Mouse (Mus musculus): ENCODE results near the gene Isy1. TPM values are rescaled to one million over a fixed set of nuclear protein-coding genes. Genes with fewer than 3 reads are reported as not detected.

Gene Isy1
- total RNA-seq, 2 experiments from 2014 or later, result 23.4 to 24.5 TPM

- DNase-seq, result no peak
Measured at GRCm38 (mm10) chr6:87849780-87850154, 11.2 kb upstream of the Isy1 start.

GRCm38 (mm10) chr6:87846813-87847212 lies 8.2 kb upstream of the Isy1 start:
- DNase-seq, result no peak

- DNase-seq, result no peak
Measured at GRCm38 (mm10) chr6:87845031-87845695, 6.6 kb upstream of the Isy1 start.

DNA sequence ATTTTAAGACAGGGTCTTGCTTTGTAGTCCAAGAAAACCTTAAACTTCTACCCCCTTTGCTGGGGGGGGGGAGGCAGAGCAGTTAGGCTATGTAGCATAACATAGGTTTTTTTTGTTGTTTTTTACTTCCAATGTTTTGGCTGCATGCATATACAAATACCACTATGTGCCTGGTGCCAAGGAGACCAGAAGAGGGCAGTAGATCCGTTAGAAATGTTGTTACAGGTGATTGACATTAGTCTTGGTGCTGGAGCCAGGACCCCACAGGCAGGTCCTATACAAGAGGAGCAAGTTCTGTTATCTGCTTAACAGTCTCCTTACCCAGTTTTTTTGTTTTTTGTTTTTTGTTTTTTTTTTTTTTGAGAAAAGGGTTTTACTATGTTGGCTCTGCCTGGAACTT lies 3.7 kb upstream of the Isy1 start:
- no peak for DNase-seq

- no peak for DNase-seq
Measured at GRCm38 (mm10) chr6:87841635-87842034, 3.0 kb upstream of the Isy1 start.

GRCm38 (mm10) chr6:87839797-87840341 lies 1.3 kb upstream of the Isy1 start:
- DNase-seq, result no peak

DNA sequence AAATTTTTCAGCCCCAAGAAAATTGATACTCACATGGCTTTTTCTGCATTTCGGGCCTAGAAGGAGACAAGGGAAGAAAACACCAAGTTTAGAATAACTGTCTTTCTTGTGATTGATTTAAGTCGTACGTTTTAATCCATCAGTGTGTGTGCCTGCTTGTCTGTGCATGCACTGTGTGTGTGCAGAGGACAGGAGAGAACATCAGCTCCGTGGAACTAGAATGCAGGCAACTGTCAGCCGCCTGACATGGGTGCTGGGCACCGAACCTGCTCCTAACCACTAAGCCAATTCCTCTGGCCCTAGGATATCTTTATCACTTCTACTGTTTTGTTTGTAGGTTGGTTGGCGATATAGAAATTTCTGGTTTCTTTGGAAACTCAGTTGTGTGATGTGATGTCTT lies 2.9 kb downstream of the Isy1 start, which contains the start of gene Gm45140:
Gene Gm45140 (minus strand): TSS at position 101 of the 400 bp plus-strand sequence.
- no peak for DNase-seq

- DNase-seq, result no peak
Measured at GRCm38 (mm10) chr6:87820366-87820765, 18.2 kb downstream of the Isy1 start.

GRCm38 (mm10) chr6:87814486-87814885 lies 24.1 kb downstream of the Isy1 start:
- DNase-seq, result no peak

GRCm38 (mm10) chr6:87812656-87813055 lies 25.9 kb downstream of the Isy1 start:
- DNase-seq, result no peak

DNA sequence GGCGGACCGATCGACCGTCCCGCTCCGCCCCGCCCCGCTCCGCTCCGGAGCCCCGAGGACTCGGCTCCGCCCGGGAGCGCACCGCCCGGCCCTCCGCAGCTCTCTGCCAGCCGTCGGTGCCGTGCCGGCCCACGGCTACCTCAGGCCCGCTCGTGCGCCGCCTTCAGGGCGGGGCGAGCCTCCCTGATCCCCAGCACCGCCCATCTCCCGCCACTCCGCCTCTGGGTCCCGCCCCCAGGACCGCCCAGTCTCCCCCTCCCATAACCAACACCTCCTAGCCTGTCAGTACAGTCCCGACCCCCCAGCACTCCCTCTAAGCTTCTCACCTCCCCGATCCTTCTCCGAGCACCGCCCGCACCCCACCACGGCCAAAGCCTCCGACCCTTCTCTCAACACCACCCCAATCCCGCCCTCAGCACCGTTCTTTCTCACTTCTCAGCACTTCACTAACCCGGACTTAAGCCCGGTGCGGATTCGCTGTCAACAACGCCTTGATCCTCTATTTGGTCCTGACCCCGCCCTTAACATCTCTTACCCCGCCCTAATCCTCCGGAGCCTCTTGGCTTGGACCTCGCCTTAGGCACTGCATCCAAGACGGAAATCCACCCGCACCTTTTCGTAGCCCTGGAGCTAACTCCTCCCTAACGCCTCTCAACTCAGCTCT lies 26.8 kb downstream of the Isy1 start, which contains the start of gene Rab43:
Gene Rab43 (minus strand): TSS at position 490 of the 664 bp plus-strand sequence.
- DNase-seq, result peak; percentile 95

DNA sequence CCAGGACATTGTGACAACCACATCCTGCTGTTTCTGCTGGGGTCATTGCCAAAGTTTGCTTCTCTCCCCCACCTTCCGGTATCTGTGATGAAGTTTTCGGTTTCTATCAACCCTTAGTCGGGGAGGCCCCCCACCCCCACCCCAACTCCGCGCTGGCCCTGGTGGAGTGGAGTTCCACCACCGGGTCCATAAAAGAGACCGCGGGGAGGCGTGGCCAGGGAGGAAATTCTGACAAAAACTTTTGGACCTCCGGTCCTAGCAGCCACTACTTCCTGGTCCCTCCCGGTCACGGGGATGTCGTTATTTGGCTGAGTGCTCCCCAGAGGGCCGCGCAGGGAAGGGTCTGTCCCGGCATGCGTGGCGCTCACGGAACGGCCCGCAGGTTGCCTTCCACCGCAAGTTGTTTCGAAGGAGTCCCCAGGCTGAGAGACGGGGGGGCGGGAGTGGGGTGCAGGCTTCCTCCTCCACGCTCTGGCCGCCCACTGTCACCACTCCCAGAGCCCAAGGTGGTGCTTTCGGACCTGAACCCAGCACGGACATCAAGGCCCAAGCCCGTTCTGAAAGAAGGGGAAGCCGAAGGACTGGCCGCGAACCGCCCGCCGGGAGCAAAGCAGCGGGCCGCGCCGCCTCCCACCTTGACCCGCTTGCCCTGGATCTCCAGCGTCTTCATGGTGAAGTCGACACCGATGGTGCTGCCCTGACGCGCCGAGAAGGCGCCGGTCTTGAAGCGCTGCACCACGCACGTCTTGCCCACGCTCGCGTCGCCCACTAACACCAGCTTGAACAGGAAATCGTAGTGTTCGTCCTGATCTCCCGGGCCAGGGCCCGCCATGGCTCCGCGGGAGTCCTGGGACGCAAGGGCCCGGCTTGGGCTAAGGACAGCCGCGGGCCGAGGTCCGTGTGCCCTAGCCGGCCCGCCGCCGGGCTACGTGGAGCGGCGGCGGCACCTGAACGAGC lies 27.6 kb downstream of the Isy1 start:
- DNase-seq, result peak; percentile 75

DNA sequence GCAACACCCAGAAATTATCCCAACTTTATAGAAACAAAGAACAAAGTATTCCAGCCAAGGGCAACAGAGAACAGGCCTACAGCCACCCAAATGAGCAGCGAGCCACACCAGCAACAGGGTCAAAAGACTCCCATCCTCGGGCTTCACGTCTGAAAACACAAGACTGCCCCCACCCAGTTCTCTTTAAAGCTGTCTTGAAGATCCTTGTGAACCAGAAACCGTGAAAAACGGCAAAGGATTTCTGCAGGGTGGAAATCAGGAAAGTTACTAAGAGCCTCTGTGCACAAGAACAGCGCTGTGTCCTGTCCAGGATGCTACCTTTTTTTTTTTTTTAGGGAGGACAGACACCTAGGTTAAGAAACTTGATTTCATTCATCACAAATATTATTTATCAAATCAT lies 28.3 kb downstream of the Isy1 start:
- no peak for DNase-seq

- DNase-seq, result no peak
Measured at GRCm38 (mm10) chr6:87809651-87810161, 28.9 kb downstream of the Isy1 start.

DNA sequence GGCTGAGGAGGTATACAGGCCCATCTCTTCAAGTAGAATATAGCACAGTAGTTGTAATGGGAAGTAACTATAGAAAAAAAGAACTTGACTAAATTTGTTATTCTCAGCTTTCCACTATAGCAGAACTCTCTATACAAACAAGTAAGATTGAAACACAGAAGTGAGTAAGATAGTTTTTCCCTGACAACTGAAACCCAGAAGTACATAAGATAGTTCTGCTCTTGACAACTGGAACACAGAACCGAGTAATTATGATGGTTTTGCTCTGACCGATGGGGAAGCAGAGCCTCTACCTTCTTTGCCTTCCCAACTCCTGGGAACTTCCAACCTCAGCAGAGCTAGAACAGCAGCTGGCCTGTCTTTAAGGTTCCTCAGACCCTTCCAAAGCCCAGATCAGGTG lies 29.5 kb downstream of the Isy1 start:
- DNase-seq, result no peak

DNA sequence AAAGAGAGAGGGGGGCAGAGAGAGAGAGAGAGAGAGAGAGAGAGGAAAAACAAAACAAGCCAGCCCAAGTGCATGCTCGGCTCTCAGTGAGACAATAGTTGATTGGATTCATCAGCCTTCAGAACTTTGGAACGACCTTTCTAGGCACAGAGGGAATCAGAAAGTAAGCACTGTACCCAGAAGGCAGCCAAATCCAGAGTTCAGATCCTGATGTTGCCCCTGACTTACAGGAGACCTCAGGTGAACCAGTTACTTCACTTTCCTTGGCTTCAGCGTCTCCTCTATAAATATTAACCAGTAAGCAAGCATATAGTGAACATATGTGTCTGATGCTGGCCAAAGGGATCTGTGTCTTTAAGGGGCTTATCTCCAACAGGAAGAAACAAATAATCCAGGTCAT lies 30.1 kb downstream of the Isy1 start:
- no peak for DNase-seq

DNA sequence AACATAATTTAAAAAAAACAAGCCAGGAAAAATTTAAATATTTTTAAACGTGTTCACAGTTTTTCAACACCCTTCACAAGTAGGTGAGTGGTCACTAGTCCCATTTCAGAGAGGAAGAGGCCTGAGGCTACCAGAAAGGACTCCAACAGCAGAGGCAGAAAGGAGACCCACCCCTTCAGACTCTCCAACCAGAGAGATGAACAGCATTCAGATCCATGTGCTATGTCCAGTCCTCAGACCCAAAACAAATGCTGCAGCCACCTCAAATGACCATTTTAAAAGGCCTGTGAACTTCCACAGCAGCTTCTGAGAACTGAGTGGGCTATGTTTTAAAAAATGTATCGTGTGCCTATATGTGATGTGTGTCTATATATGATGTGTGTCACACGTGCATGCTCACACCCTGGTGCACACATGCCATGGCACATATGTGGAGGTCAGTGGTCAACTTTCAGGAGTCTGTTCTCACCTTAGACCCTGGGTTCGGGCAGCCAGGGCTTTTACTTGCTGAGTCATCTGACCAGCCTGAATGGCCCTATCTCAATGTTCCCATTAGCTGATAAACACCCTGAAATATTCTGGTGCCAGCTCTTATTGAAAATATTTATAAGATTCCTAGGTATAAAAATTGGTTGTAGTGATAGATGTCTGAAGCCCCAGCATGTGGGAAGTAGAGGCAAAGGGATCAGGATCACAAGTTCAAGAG lies 30.7 kb downstream of the Isy1 start:
- no peak for DNase-seq

- no peak for DNase-seq
Measured at GRCm38 (mm10) chr6:87806857-87807256, 31.7 kb downstream of the Isy1 start.

DNA sequence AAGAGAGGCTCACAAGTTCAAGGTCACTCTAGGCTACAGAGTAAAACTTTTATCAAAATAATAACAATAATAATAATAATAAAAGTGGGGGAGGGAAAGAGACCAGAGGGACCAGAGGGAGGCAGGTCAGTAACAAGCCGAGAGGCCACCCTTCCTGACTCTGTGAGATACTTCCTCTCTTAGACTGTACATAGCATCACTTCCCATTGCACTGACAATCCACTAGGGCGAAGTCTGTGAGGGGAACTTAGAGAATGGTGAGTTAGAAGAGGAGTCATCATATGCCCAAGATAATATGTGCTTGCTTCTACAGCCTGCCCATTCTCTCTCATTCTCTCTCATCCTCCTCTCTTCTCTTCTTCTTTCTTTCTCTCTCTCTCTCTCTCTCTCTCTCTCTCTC lies 32.6 kb downstream of the Isy1 start:
- no peak for DNase-seq

- DNase-seq, result no peak
Measured at GRCm38 (mm10) chr6:87805448-87805847, 33.1 kb downstream of the Isy1 start.

DNA sequence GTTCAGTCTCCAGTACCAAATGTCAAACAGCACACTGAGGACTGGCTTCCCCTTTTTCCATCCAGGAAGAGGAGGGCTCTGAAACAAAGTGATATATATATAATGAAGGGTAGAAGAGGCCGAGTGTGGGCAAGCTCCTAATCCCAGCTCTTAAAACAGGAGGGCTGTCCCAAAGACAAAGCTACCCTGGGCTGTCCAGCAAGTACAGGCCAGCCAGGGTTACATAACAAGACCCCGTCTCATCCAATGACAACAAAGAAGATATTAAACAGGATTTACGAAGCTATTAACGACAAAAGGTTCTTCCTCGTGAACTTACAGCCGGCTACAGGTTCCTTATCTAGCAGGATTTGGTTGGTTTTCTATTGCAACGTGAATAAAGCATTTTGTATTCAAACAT lies 33.7 kb downstream of the Isy1 start:
- DNase-seq, result no peak

DNA sequence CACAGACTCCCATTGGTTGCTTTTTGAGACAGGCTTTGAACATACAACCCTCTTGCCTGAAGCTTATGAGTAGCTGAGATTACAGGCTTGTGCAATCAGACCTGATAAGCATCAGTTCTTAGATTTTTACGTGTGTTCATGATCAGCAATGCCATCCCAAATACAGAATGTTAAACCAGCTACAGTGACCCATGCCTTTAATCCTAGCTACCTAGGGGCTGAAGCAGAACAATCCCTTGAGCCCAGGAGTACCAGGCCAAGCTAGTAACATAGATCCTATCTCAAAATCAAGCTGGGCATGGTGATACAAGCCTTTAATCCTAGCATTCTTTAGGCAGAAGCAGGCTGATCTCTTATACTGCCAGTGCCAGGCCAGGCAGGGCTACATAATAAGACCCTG lies 34.6 kb downstream of the Isy1 start:
- no peak for DNase-seq
